In the genomic region with DNA sequence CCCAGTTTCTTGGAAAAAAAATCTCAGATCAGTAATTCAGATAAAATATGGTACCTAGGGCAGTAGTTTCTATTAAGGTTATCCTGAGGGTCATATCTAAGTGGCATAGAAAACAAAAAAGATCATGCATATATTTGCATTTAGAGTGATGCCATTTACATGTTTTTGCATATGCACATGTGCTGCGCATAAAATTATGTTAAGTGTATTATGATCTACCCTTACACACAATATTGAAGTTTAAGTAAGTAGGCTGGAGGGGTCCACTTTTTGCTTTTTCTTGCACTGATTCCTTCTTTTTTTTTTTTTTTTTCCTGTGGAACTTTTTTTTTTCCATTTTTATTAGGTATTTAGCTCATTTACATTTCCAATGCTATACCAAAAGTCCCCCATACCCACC, we compare ENCODE assay signal across 34 mouse cellular contexts.
"Had no signal": no experiment of that assay in that cellular context is flagged by ENCODE, and none has a peak within 500 bp of the region (broad histone marks: within the 10 kb centered on the region; RNA-seq: fewer than 3 reads in every experiment).

No protein-coding gene starts in this region.

- H3K9ac ChIP-seq: heart, embryonic 12.5 days; heart, embryonic 13.5 days; heart, embryonic 15.5 days; hindbrain, embryonic 12.5 days; hindbrain, embryonic 13.5 days; hindbrain, embryonic 14.5 days; hindbrain, embryonic 15.5 days; intestine, embryonic 15.5 days; kidney, embryonic 15.5 days had no signal

- DNase-seq: heart, postnatal 10 days; heart, postnatal 14 days; heart, postnatal 36 days; heart, postnatal 4 days; kidney, adult 11 months; kidney, adult 18-20 months; kidney, adult 2 months; kidney, adult 8-10 months; kidney, adult 9 months; kidney, postnatal 10 days; kidney, postnatal 14 days; kidney, postnatal 25 days; kidney, postnatal 36 days; kidney, postnatal 4 days; layer of hippocampus, adult 9-11 months; layer of hippocampus, postnatal 36 days had no signal

- H3K27me3 ChIP-seq: heart, embryonic 12.5 days; heart, embryonic 13.5 days; heart, embryonic 15.5 days; hindbrain, embryonic 12.5 days; hindbrain, embryonic 13.5 days; hindbrain, embryonic 15.5 days; intestine, embryonic 15.5 days; kidney, embryonic 15.5 days had no signal

- H3K9me3 ChIP-seq: heart, embryonic 12.5 days; heart, embryonic 13.5 days; heart, embryonic 15.5 days; hindbrain, embryonic 10.5 days; hindbrain, embryonic 12.5 days; hindbrain, embryonic 13.5 days; hindbrain, embryonic 15.5 days; intestine, embryonic 15.5 days; kidney, embryonic 15.5 days had no signal

- H3K4me1 ChIP-seq: heart, embryonic 12.5 days; heart, embryonic 15.5 days; hindbrain, embryonic 10.5 days; hindbrain, embryonic 12.5 days; hindbrain, embryonic 13.5 days; hindbrain, embryonic 15.5 days; intestine, embryonic 15.5 days; kidney, embryonic 15.5 days had no signal

- H3K36me3 ChIP-seq: heart, embryonic 12.5 days; heart, embryonic 13.5 days; heart, embryonic 15.5 days; hindbrain, embryonic 10.5 days; hindbrain, embryonic 12.5 days; hindbrain, embryonic 13.5 days; hindbrain, embryonic 15.5 days; intestine, embryonic 15.5 days; kidney, embryonic 15.5 days had no signal

- H3K4me2 ChIP-seq: heart, embryonic 12.5 days; heart, embryonic 13.5 days; heart, embryonic 15.5 days; hindbrain, embryonic 12.5 days; hindbrain, embryonic 13.5 days; hindbrain, embryonic 14.5 days; hindbrain, embryonic 15.5 days; intestine, embryonic 15.5 days; kidney, embryonic 15.5 days had no signal

- H3K4me3 ChIP-seq: heart, embryonic 12.5 days; heart, embryonic 13.5 days; heart, embryonic 15.5 days; hindbrain, embryonic 10.5 days; hindbrain, embryonic 12.5 days; hindbrain, embryonic 13.5 days; hindbrain, embryonic 15.5 days; intestine, embryonic 15.5 days; kidney, embryonic 15.5 days; layer of hippocampus, adult 2 months; left cerebral cortex, adult 2 months had no signal

- H3K27ac ChIP-seq: heart, embryonic 13.5 days; heart, embryonic 15.5 days; hindbrain, embryonic 10.5 days; hindbrain, embryonic 12.5 days; hindbrain, embryonic 13.5 days; hindbrain, embryonic 14.5 days; hindbrain, embryonic 15.5 days; hindbrain, postnatal 0 days; intestine, embryonic 15.5 days; kidney, embryonic 15.5 days; kidney, postnatal 0 days; layer of hippocampus, adult 2 months; left cerebral cortex, adult 2 months had no signal

- ATAC-seq: hindbrain, embryonic 16.5 days; hindbrain, postnatal 0 days; inflammation-experienced regulatory T-cells, adult 6 months; intestine, embryonic 15.5 days; intestine, embryonic 16.5 days; intestine, postnatal 0 days had no signal
